ENCODE assay signal across 10 mouse cellular contexts in genomic region chr2:165320531-165321150, GRCm38 (mm10). TPM values are rescaled to one million over a fixed set of nuclear protein-coding genes. Genes with fewer than 3 reads are reported as not detected.
DNase-seq lines count a peak whose midpoint lies in the region; ATAC-seq and TF ChIP-seq lines count a peak whose summit lies in the region.
"Had no signal": no experiment of that assay in that cellular context is flagged by ENCODE, and none has a peak within 500 bp of the region (broad histone marks: within the 10 kb centered on the region; RNA-seq: fewer than 3 reads in every experiment).

No protein-coding gene starts in this region.

- no peak overlapping the region for H3K4me2 ChIP-seq in hindbrain, embryonic 11.5 days (replicated peaks; ENCODE audit: low read depth, low read length)
- no peak overlapping the region for H3K4me2 ChIP-seq in forebrain, embryonic 15.5 days (replicated peaks)
- H3K4me2 ChIP-seq in intestine, embryonic 16.5 days (ENCODE audit: low read depth, low read length) = no peak overlapping the region

- no peak for TF ChIP-seq POLR2A in bone marrow, adult 2 months (IDR thresholded peaks at IDR 0.05; ENCODE audit: borderline replicate concordance, control insufficient read depth, low read depth, low read length)

- no peak for ATAC-seq in hindbrain, embryonic 11.5 days (ENCODE audit: low FRiP score)
- no peak for ATAC-seq in forebrain, embryonic 15.5 days (replicated peaks)
- ATAC-seq in intestine, embryonic 16.5 days = peak; percentile 9; the same call in 1 of the 2 replicates
- no peak for ATAC-seq in erythroid progenitor cell, adult 5-6 weeks (replicated peaks; ENCODE audit: low FRiP score, poor library complexity, severe bottlenecking)

- H3K36me3 ChIP-seq in hindbrain, embryonic 10.5 days = peaks cover 5% of the 10 kb centered on the region
- H3K36me3 ChIP-seq in hindbrain, embryonic 11.5 days (ENCODE audit: control insufficient read depth, insufficient read depth, low read length) = no peaks in the 10 kb centered on the region
- H3K36me3 ChIP-seq in forebrain, embryonic 15.5 days = peaks cover under 1% of the 10 kb centered on the region; the same call in 1 of the 2 replicates
- H3K36me3 ChIP-seq in intestine, embryonic 16.5 days (ENCODE audit: control insufficient read depth, insufficient read depth, low read length) = no peaks in the 10 kb centered on the region; the same call in 1 of the 2 replicates

- H3K9ac ChIP-seq in hindbrain, embryonic 11.5 days (ENCODE audit: low read depth, low read length) = no peak overlapping the region
- no peak overlapping the region for H3K9ac ChIP-seq in forebrain, embryonic 15.5 days (replicated peaks)
- peak overlapping the region; percentile 23; the same call in 1 of the 2 replicates for H3K9ac ChIP-seq in intestine, embryonic 16.5 days (ENCODE audit: low read depth, low read length)

- peak overlapping the region; percentile 75; the same call in 1 of the 2 replicates for H3K27ac ChIP-seq in hindbrain, embryonic 10.5 days
- H3K27ac ChIP-seq in hindbrain, embryonic 11.5 days (ENCODE audit: low read depth, low read length) = no peak overlapping the region
- H3K27ac ChIP-seq in bone marrow, adult 2 months (ENCODE audit: control insufficient read depth, insufficient read depth, low read depth, low read length, poor library complexity) = peak overlapping the region; percentile 80
- peak overlapping the region; percentile 29; the same call in 1 of the 2 replicates for H3K27ac ChIP-seq in forebrain, embryonic 15.5 days (replicated peaks)
- H3K27ac ChIP-seq in intestine, embryonic 16.5 days (ENCODE audit: low read length) = peak overlapping the region; percentile 83

- H3K9me3 ChIP-seq in hindbrain, embryonic 10.5 days = no peaks in the 10 kb centered on the region
- no peaks in the 10 kb centered on the region for H3K9me3 ChIP-seq in hindbrain, embryonic 11.5 days (ENCODE audit: control insufficient read depth, low read length)
- H3K9me3 ChIP-seq in forebrain, embryonic 15.5 days = no peaks in the 10 kb centered on the region
- H3K9me3 ChIP-seq in intestine, embryonic 16.5 days (ENCODE audit: control insufficient read depth, low read length) = no peaks in the 10 kb centered on the region

- H3K4me3 ChIP-seq in hindbrain, embryonic 10.5 days = no peak overlapping the region
- H3K4me3 ChIP-seq in hindbrain, embryonic 11.5 days (ENCODE audit: low read depth, low read length) = no peak overlapping the region
- H3K4me3 ChIP-seq in bone marrow, adult 2 months (replicated peaks; ENCODE audit: control insufficient read depth, low read depth, low read length) = peak overlapping the region; percentile 29
- H3K4me3 ChIP-seq in forebrain, embryonic 15.5 days = no peak overlapping the region
- no peak overlapping the region for H3K4me3 ChIP-seq in intestine, embryonic 16.5 days (ENCODE audit: low read length)

- peaks cover 9% of the 10 kb centered on the region for H3K27me3 ChIP-seq in hindbrain, embryonic 10.5 days (ENCODE audit: insufficient read depth, poor library complexity, severe bottlenecking)
- H3K27me3 ChIP-seq in hindbrain, embryonic 11.5 days (ENCODE audit: control insufficient read depth, insufficient read depth, low read length) = no peaks in the 10 kb centered on the region
- no peaks in the 10 kb centered on the region for H3K27me3 ChIP-seq in forebrain, embryonic 15.5 days
- H3K27me3 ChIP-seq in intestine, embryonic 16.5 days (replicated peaks; ENCODE audit: control insufficient read depth, insufficient read depth, low read length) = no peaks in the 10 kb centered on the region

- WGBS in hindbrain, embryonic 10.5 days = 76% methylated on average over 12 of the region's 12 CpGs
- WGBS in hindbrain, embryonic 11.5 days = 72% methylated on average over 12 of the region's 12 CpGs
- 8% methylated on average over 12 of the region's 12 CpGs for WGBS in bone marrow, adult 2 months
- 67% methylated on average over 12 of the region's 12 CpGs for WGBS in forebrain, embryonic 15.5 days
- 57% methylated on average over 12 of the region's 12 CpGs for WGBS in intestine, embryonic 16.5 days

- peaks cover 93% of the 10 kb centered on the region for H3K4me1 ChIP-seq in hindbrain, embryonic 10.5 days (replicated peaks)
- peaks cover 40% of the 10 kb centered on the region for H3K4me1 ChIP-seq in hindbrain, embryonic 11.5 days (replicated peaks; ENCODE audit: control insufficient read depth, insufficient read depth, low read length)
- peaks cover 21% of the 10 kb centered on the region for H3K4me1 ChIP-seq in bone marrow, adult 2 months (ENCODE audit: control insufficient read depth, insufficient read depth, low read length)
- peaks cover 64% of the 10 kb centered on the region for H3K4me1 ChIP-seq in forebrain, embryonic 15.5 days
- H3K4me1 ChIP-seq in intestine, embryonic 16.5 days (ENCODE audit: control insufficient read depth, insufficient read depth, low read length) = peaks cover 82% of the 10 kb centered on the region

- DNase-seq in hindbrain, embryonic 10.5 days (ENCODE audit: low spot score) = no peak
- no peak for DNase-seq in hindbrain, embryonic 11.5 days (ENCODE audit: low spot score)
- peak; percentile 56 for DNase-seq in lung, postnatal 25 days (ENCODE audit: low spot score)
- no peak for DNase-seq in yolk sac, embryonic 10.5 days (ENCODE audit: low spot score)

- no peak for TF ChIP-seq CTCF in bone marrow, adult 2 months (IDR thresholded peaks at IDR 0.05; ENCODE audit: control insufficient read depth, insufficient read depth, low read length)

RNA-seq across cellular contexts. Expression of gene Elmo2, which starts 5.6 kb away (rescaled TPM):
- polyA plus RNA-seq in hindbrain, embryonic 10.5 days (2016; fragmentation: Nextera tagmentation; extraction: Ambion mirVana) = 90.0 and 94.6 TPM in 2 replicates
- 76.7 and 78.5 TPM in 2 replicates for polyA plus RNA-seq in hindbrain, embryonic 11.5 days (2014; fragmentation: Nextera tagmentation; extraction: Ambion mirVana)
- polyA plus RNA-seq in bone marrow, adult 2 months (2011; ENCODE audit: insufficient read depth, insufficient read length, low replicate concordance, missing spikeins) = 11.4 and 29.8 TPM in 2 replicates
- polyA plus RNA-seq in forebrain, embryonic 15.5 days (2015; fragmentation: Nextera tagmentation; extraction: Ambion mirVana) = 99.6 and 101 TPM in 2 replicates
- 63.5 and 67.2 TPM in 2 replicates for polyA plus RNA-seq in intestine, embryonic 16.5 days (2015; fragmentation: Nextera tagmentation; extraction: Ambion mirVana)
- total RNA-seq in erythroid progenitor cell, adult 5-6 weeks (2015; ENCODE audit: low replicate concordance) = 16.3 and 25.9 TPM in 2 replicates
- total RNA-seq in erythroid progenitor cell, adult 5-6 weeks (2017; ENCODE audit: low replicate concordance) = 8.6 and 13.1 TPM in 2 replicates

RNA-seq across cellular contexts. Expression of gene Slc35c2, which starts 33.0 kb away (rescaled TPM):
- 68.3 and 73.0 TPM in 2 replicates for polyA plus RNA-seq in hindbrain, embryonic 10.5 days (2016; fragmentation: Nextera tagmentation; extraction: Ambion mirVana)
- polyA plus RNA-seq in hindbrain, embryonic 11.5 days (2014; fragmentation: Nextera tagmentation; extraction: Ambion mirVana) = 45.8 and 51.0 TPM in 2 replicates
- polyA plus RNA-seq in bone marrow, adult 2 months (2011; ENCODE audit: insufficient read depth, insufficient read length, low replicate concordance, missing spikeins) = 44.3 and 79.2 TPM in 2 replicates
- polyA plus RNA-seq in forebrain, embryonic 15.5 days (2015; fragmentation: Nextera tagmentation; extraction: Ambion mirVana) = 61.4 and 68.7 TPM in 2 replicates
- 135 and 154 TPM in 2 replicates for polyA plus RNA-seq in intestine, embryonic 16.5 days (2015; fragmentation: Nextera tagmentation; extraction: Ambion mirVana)
- total RNA-seq in erythroid progenitor cell, adult 5-6 weeks (2015; ENCODE audit: low replicate concordance) = 11.9 and 18.0 TPM in 2 replicates
- total RNA-seq in erythroid progenitor cell, adult 5-6 weeks (2017; ENCODE audit: low replicate concordance) = 5.2 and 10.5 TPM in 2 replicates

RNA-seq across cellular contexts. Expression of gene Zfp663, which starts 47.9 kb away (rescaled TPM):
- polyA plus RNA-seq in hindbrain, embryonic 10.5 days (2016; fragmentation: Nextera tagmentation; extraction: Ambion mirVana) = 5.5 and 6.7 TPM in 2 replicates
- polyA plus RNA-seq in hindbrain, embryonic 11.5 days (2014; fragmentation: Nextera tagmentation; extraction: Ambion mirVana) = 7.0 and 7.6 TPM in 2 replicates
- polyA plus RNA-seq in bone marrow, adult 2 months (2011; ENCODE audit: insufficient read depth, insufficient read length, low replicate concordance, missing spikeins) = not detected in 2 replicates
- polyA plus RNA-seq in forebrain, embryonic 15.5 days (2015; fragmentation: Nextera tagmentation; extraction: Ambion mirVana) = 6.5 and 7.6 TPM in 2 replicates
- polyA plus RNA-seq in intestine, embryonic 16.5 days (2015; fragmentation: Nextera tagmentation; extraction: Ambion mirVana) = 0.45 and 0.64 TPM in 2 replicates
- total RNA-seq in erythroid progenitor cell, adult 5-6 weeks (2015; ENCODE audit: low replicate concordance) = not detected in 2 replicates
- not detected in 2 replicates for total RNA-seq in erythroid progenitor cell, adult 5-6 weeks (2017; ENCODE audit: low replicate concordance)
- total RNA-seq: ES-E14 had no signal
- polyA plus RNA-seq: gonadal fat pad, adult 2 months had no signal
